Mouse (Mus musculus): Measurements from ENCODE around the gene Slc2a5. TPM values are rescaled to one million over a fixed set of nuclear protein-coding genes. Genes with fewer than 3 reads are reported as not detected.

Gene Slc2a5
- polyA plus RNA-seq, 1 experiment from 2014 or later, result 2.2 TPM

GRCm38 (mm10) chr4:150127894-150128293 lies 8.8 kb downstream of the Slc2a5 start:
- H3K36me3 ChIP-seq (ENCODE audit: control insufficient read depth, insufficient read depth, low read length), result no peaks in the 10 kb centered on the region
- no peak overlapping the region for H3K27ac ChIP-seq (ENCODE audit: low read depth, low read length)
- H3K4me3 ChIP-seq (ENCODE audit: low read length), result no peak overlapping the region
- H3K9me3 ChIP-seq (ENCODE audit: control insufficient read depth, low read length), result no peaks in the 10 kb centered on the region
- H3K9ac ChIP-seq (ENCODE audit: low read depth, low read length), result no peak overlapping the region
- no peak overlapping the region for H3K4me2 ChIP-seq (replicated peaks; ENCODE audit: low read depth, low read length)
- ATAC-seq (ENCODE audit: low FRiP score, low TSS enrichment), result no peak
- 78% methylated on average over 7 of the region's 7 CpGs for WGBS
- H3K27me3 ChIP-seq (ENCODE audit: control insufficient read depth, insufficient read depth, low read length), result no peaks in the 10 kb centered on the region; the same call in 1 of the 2 replicates
- H3K4me1 ChIP-seq (ENCODE audit: control insufficient read depth, insufficient read depth, low read length), result no peaks in the 10 kb centered on the region

- Histone ChIP-seq H3K27ac (ENCODE audit: low read depth, low read length) (no peak overlapping the region), H3K4me3 (ENCODE audit: low read length) (no peak overlapping the region), H3K4me2 (replicated peaks; ENCODE audit: low read depth, low read length) (no peak overlapping the region), H3K9me3 (ENCODE audit: control insufficient read depth, low read length) (no peaks in the 10 kb centered on the region), H3K4me1 (ENCODE audit: control insufficient read depth, insufficient read depth, low read length) (no peaks in the 10 kb centered on the region), H3K9ac (ENCODE audit: low read depth, low read length) (no peak overlapping the region), H3K27me3 (ENCODE audit: control insufficient read depth, insufficient read depth, low read length) (no peaks in the 10 kb centered on the region; the same call in 1 of the 2 replicates), H3K36me3 (ENCODE audit: control insufficient read depth, insufficient read depth, low read length) (no peaks in the 10 kb centered on the region)
- no peak for ATAC-seq (ENCODE audit: low FRiP score, low TSS enrichment)
- WGBS, result 79% methylated on average over 8 of the region's 8 CpGs
Observed at GRCm38 (mm10) chr4:150128571-150128970, 9.5 kb downstream of the Slc2a5 start.

GRCm38 (mm10) chr4:150130661-150131060 lies 11.6 kb downstream of the Slc2a5 start:
- Histone ChIP-seq H3K36me3 (ENCODE audit: control insufficient read depth, insufficient read depth, low read length) (no peaks in the 10 kb centered on the region), H3K4me3 (ENCODE audit: low read length) (no peak overlapping the region), H3K4me2 (replicated peaks; ENCODE audit: low read depth, low read length) (no peak overlapping the region), H3K4me1 (ENCODE audit: control insufficient read depth, insufficient read depth, low read length) (no peaks in the 10 kb centered on the region), H3K27me3 (ENCODE audit: control insufficient read depth, insufficient read depth, low read length) (no peaks in the 10 kb centered on the region), H3K9ac (ENCODE audit: low read depth, low read length) (no peak overlapping the region), H3K27ac (ENCODE audit: low read depth, low read length) (no peak overlapping the region), H3K9me3 (ENCODE audit: control insufficient read depth, low read length) (no peaks in the 10 kb centered on the region)
- no peak for ATAC-seq (ENCODE audit: low FRiP score, low TSS enrichment)
- WGBS, result 44% methylated on average over 2 of the region's 2 CpGs

- ATAC-seq (ENCODE audit: low FRiP score, low TSS enrichment), result peak; percentile 72
- Histone ChIP-seq H3K4me2 (replicated peaks; ENCODE audit: low read depth, low read length) (peak overlapping the region; percentile 41), H3K4me1 (ENCODE audit: control insufficient read depth, insufficient read depth, low read length) (no peaks in the 10 kb centered on the region), H3K9ac (ENCODE audit: low read depth, low read length) (peak overlapping the region; percentile 31; the same call in 1 of the 2 replicates), H3K27me3 (ENCODE audit: control insufficient read depth, insufficient read depth, low read length) (no peaks in the 10 kb centered on the region), H3K36me3 (ENCODE audit: control insufficient read depth, insufficient read depth, low read length) (no peaks in the 10 kb centered on the region), H3K9me3 (ENCODE audit: control insufficient read depth, low read length) (no peaks in the 10 kb centered on the region), H3K27ac (ENCODE audit: low read depth, low read length) (no peak overlapping the region), H3K4me3 (ENCODE audit: low read length) (peak overlapping the region; percentile 23)
- 18% methylated on average over 24 of the region's 24 CpGs for WGBS
Observed at GRCm38 (mm10) chr4:150132692-150133271, 13.7 kb downstream of the Slc2a5 start.

GRCm38 (mm10) chr4:150135254-150135653 lies 16.2 kb downstream of the Slc2a5 start:
- no peak overlapping the region for H3K4me3 ChIP-seq (ENCODE audit: low read length)
- peaks cover 6% of the 10 kb centered on the region for H3K4me1 ChIP-seq (ENCODE audit: control insufficient read depth, insufficient read depth, low read length)
- no peaks in the 10 kb centered on the region for H3K36me3 ChIP-seq (ENCODE audit: control insufficient read depth, insufficient read depth, low read length)
- H3K9me3 ChIP-seq (ENCODE audit: control insufficient read depth, low read length), result no peaks in the 10 kb centered on the region
- 82% methylated on average over 7 of the region's 7 CpGs for WGBS
- H3K4me2 ChIP-seq (replicated peaks; ENCODE audit: low read depth, low read length), result no peak overlapping the region
- ATAC-seq (ENCODE audit: low FRiP score, low TSS enrichment), result no peak
- H3K27ac ChIP-seq (ENCODE audit: low read depth, low read length), result no peak overlapping the region
- no peak overlapping the region for H3K9ac ChIP-seq (ENCODE audit: low read depth, low read length)
- H3K27me3 ChIP-seq (ENCODE audit: control insufficient read depth, insufficient read depth, low read length), result no peaks in the 10 kb centered on the region

- H3K27me3 ChIP-seq (ENCODE audit: control insufficient read depth, insufficient read depth, low read length), result no peaks in the 10 kb centered on the region
- no peak overlapping the region for H3K4me3 ChIP-seq (ENCODE audit: low read length)
- H3K9ac ChIP-seq (ENCODE audit: low read depth, low read length), result no peak overlapping the region
- peaks cover 6% of the 10 kb centered on the region for H3K4me1 ChIP-seq (ENCODE audit: control insufficient read depth, insufficient read depth, low read length)
- H3K9me3 ChIP-seq (ENCODE audit: control insufficient read depth, low read length), result no peaks in the 10 kb centered on the region
- WGBS, result 8% methylated on average over 10 of the region's 10 CpGs
- no peaks in the 10 kb centered on the region for H3K36me3 ChIP-seq (ENCODE audit: control insufficient read depth, insufficient read depth, low read length)
- no peak overlapping the region for H3K4me2 ChIP-seq (replicated peaks; ENCODE audit: low read depth, low read length)
- ATAC-seq (ENCODE audit: low FRiP score, low TSS enrichment), result no peak
- H3K27ac ChIP-seq (ENCODE audit: low read depth, low read length), result no peak overlapping the region
Observed at GRCm38 (mm10) chr4:150136693-150137092, 17.6 kb downstream of the Slc2a5 start.

GRCm38 (mm10) chr4:150137368-150138083 lies 18.4 kb downstream of the Slc2a5 start:
- no peak overlapping the region for H3K4me2 ChIP-seq (replicated peaks; ENCODE audit: low read depth, low read length)
- 91% methylated on average over 7 of the region's 7 CpGs for WGBS
- no peak overlapping the region for H3K9ac ChIP-seq (ENCODE audit: low read depth, low read length)
- H3K36me3 ChIP-seq (ENCODE audit: control insufficient read depth, insufficient read depth, low read length), result no peaks in the 10 kb centered on the region
- peaks cover 6% of the 10 kb centered on the region for H3K4me1 ChIP-seq (ENCODE audit: control insufficient read depth, insufficient read depth, low read length)
- H3K9me3 ChIP-seq (ENCODE audit: control insufficient read depth, low read length), result no peaks in the 10 kb centered on the region
- no peak overlapping the region for H3K27ac ChIP-seq (ENCODE audit: low read depth, low read length)
- H3K4me3 ChIP-seq (ENCODE audit: low read length), result no peak overlapping the region
- no peaks in the 10 kb centered on the region for H3K27me3 ChIP-seq (ENCODE audit: control insufficient read depth, insufficient read depth, low read length)
- ATAC-seq (ENCODE audit: low FRiP score, low TSS enrichment), result no peak

- Histone ChIP-seq H3K4me2 (replicated peaks; ENCODE audit: low read depth, low read length) (peak overlapping the region; percentile 29), H3K9ac (ENCODE audit: low read depth, low read length) (no peak overlapping the region), H3K9me3 (ENCODE audit: control insufficient read depth, low read length) (no peaks in the 10 kb centered on the region), H3K36me3 (ENCODE audit: control insufficient read depth, insufficient read depth, low read length) (no peaks in the 10 kb centered on the region), H3K4me3 (ENCODE audit: low read length) (0 out of 2 replicates have a peak overlapping the region, but pooled peaks have one; percentile 9), H3K4me1 (ENCODE audit: control insufficient read depth, insufficient read depth, low read length) (peaks cover 6% of the 10 kb centered on the region), H3K27me3 (ENCODE audit: control insufficient read depth, insufficient read depth, low read length) (no peaks in the 10 kb centered on the region), H3K27ac (ENCODE audit: low read depth, low read length) (no peak overlapping the region)
- ATAC-seq (ENCODE audit: low FRiP score, low TSS enrichment), result peak; percentile 59
- WGBS, result 26% methylated on average over 9 of the region's 9 CpGs
Observed at GRCm38 (mm10) chr4:150138084-150138543, 19.0 kb downstream of the Slc2a5 start.

- Histone ChIP-seq H3K27ac (ENCODE audit: low read depth, low read length) (no peak overlapping the region), H3K4me1 (ENCODE audit: control insufficient read depth, insufficient read depth, low read length) (peaks cover 6% of the 10 kb centered on the region), H3K36me3 (ENCODE audit: control insufficient read depth, insufficient read depth, low read length) (no peaks in the 10 kb centered on the region), H3K27me3 (ENCODE audit: control insufficient read depth, insufficient read depth, low read length) (no peaks in the 10 kb centered on the region), H3K9me3 (ENCODE audit: control insufficient read depth, low read length) (no peaks in the 10 kb centered on the region), H3K4me3 (ENCODE audit: low read length) (no peak overlapping the region), H3K9ac (ENCODE audit: low read depth, low read length) (no peak overlapping the region), H3K4me2 (replicated peaks; ENCODE audit: low read depth, low read length) (no peak overlapping the region)
- no peak for ATAC-seq (ENCODE audit: low FRiP score, low TSS enrichment)
- 54% methylated on average over 13 of the region's 13 CpGs for WGBS
Observed at GRCm38 (mm10) chr4:150139090-150139489, 20.0 kb downstream of the Slc2a5 start.

All from kidney, embryonic 14.5 days (tissue).